8 mouse cellular contexts compared by ENCODE assay signal in the genomic region with DNA sequence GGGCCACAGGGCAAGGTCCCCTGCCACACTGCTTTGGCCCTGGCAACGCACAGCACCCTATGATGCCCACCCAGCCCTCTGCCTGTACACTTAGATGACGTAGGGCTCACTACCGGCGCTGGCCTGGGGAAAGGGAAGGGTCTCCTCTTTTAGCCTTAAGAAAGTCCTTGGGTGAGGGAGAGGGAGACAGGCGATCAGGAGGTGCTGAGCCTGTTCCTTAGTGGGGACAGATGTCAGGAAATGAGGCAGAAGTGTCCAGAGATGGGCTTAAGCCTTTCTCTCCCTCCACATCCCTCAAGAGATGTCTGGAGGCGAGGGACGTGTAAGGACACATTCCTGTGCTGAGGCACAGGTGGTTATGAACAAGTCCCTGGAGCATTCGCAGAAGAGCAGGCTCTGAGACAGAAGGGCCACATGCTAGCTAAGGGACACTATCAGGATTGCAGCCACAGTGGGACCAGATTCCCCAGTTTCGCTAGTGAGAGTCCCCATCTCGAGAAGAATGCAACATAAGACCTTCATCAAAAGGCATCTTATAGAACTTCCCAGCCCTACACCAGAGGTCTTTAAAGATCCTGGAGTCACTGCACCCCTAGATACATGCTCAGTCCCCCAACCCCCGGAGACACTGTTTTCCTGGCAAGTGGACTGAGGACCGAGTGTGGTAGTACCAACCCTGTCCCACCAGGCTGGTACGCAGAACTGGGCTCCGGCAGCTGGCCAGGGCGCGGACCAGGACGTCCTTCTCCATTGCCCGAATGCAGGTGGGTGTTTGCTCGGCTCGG. TPM values are rescaled to one million over a fixed set of nuclear protein-coding genes. Genes with fewer than 3 reads are reported as not detected.
DNase-seq lines count a peak whose midpoint lies in the region; ATAC-seq lines count a peak whose summit lies in the region.

No protein-coding gene starts in this region.

- no peaks in the 10 kb centered on the region for H3K36me3 ChIP-seq in neural tube, embryonic 11.5 days (ENCODE audit: control insufficient read depth, insufficient read depth, low read length)
- no peaks in the 10 kb centered on the region for H3K36me3 ChIP-seq in hindbrain, embryonic 13.5 days
- H3K36me3 ChIP-seq in midbrain, embryonic 10.5 days: no peaks in the 10 kb centered on the region

- 35% methylated on average over 20 of the region's 20 CpGs for WGBS in neural tube, embryonic 11.5 days
- 38% methylated on average over 20 of the region's 20 CpGs for WGBS in hindbrain, embryonic 13.5 days
- 40% methylated on average over 20 of the region's 20 CpGs for WGBS in midbrain, embryonic 10.5 days

- DNase-seq in cerebellum, adult 9-10 months: peak; percentile 42
- DNase-seq in cerebellum, adult 8-10 months: no peak
- DNase-seq in neural tube, embryonic 11.5 days (ENCODE audit: low spot score): no peak
- no peak for DNase-seq in neural tube, embryonic 10.5 days (ENCODE audit: extremely low spot score, low spot score)
- DNase-seq in midbrain, embryonic 10.5 days (ENCODE audit: low spot score): no peak
- no peak for DNase-seq in embryo, embryonic 11 days
- DNase-seq in frontal cortex, postnatal 14 days (ENCODE audit: low spot score in 2 of 2): no peak

- H3K4me3 ChIP-seq in neural tube, embryonic 11.5 days (ENCODE audit: low read depth, low read length): peak overlapping the region; percentile 63
- H3K4me3 ChIP-seq in hindbrain, embryonic 13.5 days: peak overlapping the region; percentile 67
- peak overlapping the region; percentile 67 for H3K4me3 ChIP-seq in midbrain, embryonic 10.5 days

- peaks cover 23% of the 10 kb centered on the region for H3K27me3 ChIP-seq in neural tube, embryonic 11.5 days (ENCODE audit: control insufficient read depth, insufficient read depth, low read length)
- H3K27me3 ChIP-seq in hindbrain, embryonic 13.5 days: peaks cover 60% of the 10 kb centered on the region
- H3K27me3 ChIP-seq in midbrain, embryonic 10.5 days (ENCODE audit: low read depth, poor library complexity, severe bottlenecking): peaks cover 89% of the 10 kb centered on the region

- no peaks in the 10 kb centered on the region for H3K9me3 ChIP-seq in neural tube, embryonic 11.5 days (ENCODE audit: control insufficient read depth, low read length)
- H3K9me3 ChIP-seq in hindbrain, embryonic 13.5 days: no peaks in the 10 kb centered on the region
- no peaks in the 10 kb centered on the region for H3K9me3 ChIP-seq in midbrain, embryonic 10.5 days (replicated peaks)

- no peak for ATAC-seq in neural tube, embryonic 11.5 days (ENCODE audit: insufficient read depth, low FRiP score, low TSS enrichment)
- ATAC-seq in hindbrain, embryonic 13.5 days (ENCODE audit: low FRiP score): no peak; the same call in 1 of the 2 replicates

- peak overlapping the region; percentile 99 for H3K4me2 ChIP-seq in neural tube, embryonic 11.5 days (ENCODE audit: low read depth)
- H3K4me2 ChIP-seq in hindbrain, embryonic 13.5 days: peak overlapping the region; percentile 88

- H3K27ac ChIP-seq in neural tube, embryonic 11.5 days (ENCODE audit: low read depth, low read length): no peak overlapping the region
- H3K27ac ChIP-seq in hindbrain, embryonic 13.5 days: no peak overlapping the region
- peak overlapping the region; percentile 70; the same call in 1 of the 2 replicates for H3K27ac ChIP-seq in midbrain, embryonic 10.5 days (replicated peaks)

- H3K9ac ChIP-seq in neural tube, embryonic 11.5 days (ENCODE audit: low read length): peak overlapping the region; percentile 56
- H3K9ac ChIP-seq in hindbrain, embryonic 13.5 days: peak overlapping the region; percentile 88

- peaks cover 3% of the 10 kb centered on the region; the same call in 1 of the 2 replicates for H3K4me1 ChIP-seq in neural tube, embryonic 11.5 days (ENCODE audit: control insufficient read depth, insufficient read depth, low read length)
- peaks cover 26% of the 10 kb centered on the region for H3K4me1 ChIP-seq in hindbrain, embryonic 13.5 days (replicated peaks)
- peaks cover 26% of the 10 kb centered on the region for H3K4me1 ChIP-seq in midbrain, embryonic 10.5 days

RNA-seq across cellular contexts. Expression of gene Coro2a, which starts 1.3 kb away (rescaled TPM):
- 6.9 and 8.8 TPM in 2 replicates for polyA plus RNA-seq in neural tube, embryonic 11.5 days (2014; fragmentation: Nextera tagmentation; extraction: Ambion mirVana)
- polyA plus RNA-seq in hindbrain, embryonic 13.5 days (2015; fragmentation: Nextera tagmentation; extraction: Ambion mirVana): 6.0 and 6.7 TPM in 2 replicates
- 2.8 TPM in 2 replicates for polyA plus RNA-seq in midbrain, embryonic 10.5 days (2016; fragmentation: Nextera tagmentation; extraction: Ambion mirVana)

RNA-seq across cellular contexts. Expression of gene Tbc1d2, which starts 49.3 kb away (rescaled TPM):
- 0.84 and 1.1 TPM in 2 replicates for polyA plus RNA-seq in neural tube, embryonic 11.5 days (2014; fragmentation: Nextera tagmentation; extraction: Ambion mirVana)
- 0.73 and 0.75 TPM in 2 replicates for polyA plus RNA-seq in hindbrain, embryonic 13.5 days (2015; fragmentation: Nextera tagmentation; extraction: Ambion mirVana)
- polyA plus RNA-seq in midbrain, embryonic 10.5 days (2016; fragmentation: Nextera tagmentation; extraction: Ambion mirVana): 0.65 and 0.76 TPM in 2 replicates
